28 mouse cellular contexts compared by ENCODE assay signal in genomic region chr1:94140518-94140917, GRCm38 (mm10).
"Had no signal": no experiment of that assay in that cellular context is flagged by ENCODE, and none has a peak within 500 bp of the region (broad histone marks: within the 10 kb centered on the region; RNA-seq: fewer than 3 reads in every experiment).

No protein-coding gene starts in this region.

- ATAC-seq: hindbrain, embryonic 16.5 days; inflammation-experienced regulatory T-cells, adult 6 months; intestine, embryonic 15.5 days; intestine, postnatal 0 days; liver, postnatal 0 days had no signal

- H3K4me3 ChIP-seq: heart, embryonic 10.5 days; heart, embryonic 12.5 days; hindbrain, embryonic 10.5 days; hindbrain, embryonic 12.5 days; intestine, embryonic 15.5 days; layer of hippocampus, adult 2 months; left cerebral cortex, adult 2 months; limb, embryonic 10.5 days; limb, embryonic 12.5 days; liver, embryonic 13.5 days; liver, embryonic 15.5 days had no signal

- DNase-seq: gastrocnemius, postnatal 10 days; gastrocnemius, postnatal 25 days; heart, adult 18-20 months; heart, postnatal 10 days; heart, postnatal 4 days; kidney, adult 18-20 months; kidney, adult 8-10 months; kidney, postnatal 10 days; kidney, postnatal 25 days; kidney, postnatal 4 days; liver; liver, embryonic 13.5 days; liver, postnatal 0 days had no signal

- H3K4me1 ChIP-seq: heart, embryonic 10.5 days; heart, embryonic 12.5 days; hindbrain, embryonic 10.5 days; hindbrain, embryonic 12.5 days; intestine, embryonic 15.5 days; limb, embryonic 10.5 days; limb, embryonic 12.5 days; liver, embryonic 13.5 days; liver, embryonic 15.5 days had no signal

- H3K27ac ChIP-seq: heart, embryonic 10.5 days; hindbrain, embryonic 10.5 days; hindbrain, embryonic 12.5 days; hindbrain, embryonic 14.5 days; intestine, embryonic 15.5 days; layer of hippocampus, adult 2 months; left cerebral cortex, adult 2 months; limb, embryonic 10.5 days; limb, embryonic 12.5 days; liver, embryonic 13.5 days; liver, embryonic 15.5 days had no signal

- H3K9ac ChIP-seq: heart, embryonic 12.5 days; hindbrain, embryonic 12.5 days; hindbrain, embryonic 14.5 days; intestine, embryonic 15.5 days; limb, embryonic 12.5 days; liver, embryonic 13.5 days; liver, embryonic 15.5 days; liver, postnatal 0 days had no signal

- H3K36me3 ChIP-seq: heart, embryonic 10.5 days; heart, embryonic 12.5 days; hindbrain, embryonic 10.5 days; hindbrain, embryonic 12.5 days; intestine, embryonic 15.5 days; limb, embryonic 10.5 days; limb, embryonic 12.5 days; liver, embryonic 13.5 days; liver, embryonic 15.5 days had no signal

- H3K9me3 ChIP-seq: heart, embryonic 10.5 days; hindbrain, embryonic 10.5 days; hindbrain, embryonic 12.5 days; intestine, embryonic 15.5 days; limb, embryonic 10.5 days; limb, embryonic 12.5 days; liver, embryonic 13.5 days; liver, embryonic 15.5 days had no signal

- H3K4me2 ChIP-seq: heart, embryonic 12.5 days; hindbrain, embryonic 12.5 days; hindbrain, embryonic 14.5 days; intestine, embryonic 15.5 days; limb, embryonic 12.5 days; liver, embryonic 11.5 days; liver, embryonic 13.5 days; liver, embryonic 15.5 days had no signal

- H3K27me3 ChIP-seq: heart, embryonic 12.5 days; hindbrain, embryonic 12.5 days; intestine, embryonic 15.5 days; limb, embryonic 12.5 days; liver, embryonic 13.5 days; liver, embryonic 15.5 days had no signal
